Mouse (Mus musculus): ENCODE measurements around the gene Zfp748.

- TF ChIP-seq CTCF (IDR thresholded peaks at IDR 0.05; ENCODE audit: borderline replicate concordance, extremely low read depth, insufficient read depth, insufficient read length), result no peak
- TF ChIP-seq POLR2A (IDR thresholded peaks at IDR 0.05; ENCODE audit: borderline replicate concordance, extremely low read depth, insufficient read depth, insufficient read length, poor library complexity, severe bottlenecking), result no peak
Observed at GRCm38 (mm10) chr13:67500084-67500719, 53.4 kb downstream of the Zfp748 start, which contains the start of gene Zfp58.
